Mouse (Mus musculus): ENCODE measurements around the gene Gna14.

The Gna14 gene

GRCm38 (mm10) chr19:16593975-16594317 is 158.4 kb downstream of the Gna14 start:
- no peak for DNase-seq (ENCODE audit: low spot score)

DNA sequence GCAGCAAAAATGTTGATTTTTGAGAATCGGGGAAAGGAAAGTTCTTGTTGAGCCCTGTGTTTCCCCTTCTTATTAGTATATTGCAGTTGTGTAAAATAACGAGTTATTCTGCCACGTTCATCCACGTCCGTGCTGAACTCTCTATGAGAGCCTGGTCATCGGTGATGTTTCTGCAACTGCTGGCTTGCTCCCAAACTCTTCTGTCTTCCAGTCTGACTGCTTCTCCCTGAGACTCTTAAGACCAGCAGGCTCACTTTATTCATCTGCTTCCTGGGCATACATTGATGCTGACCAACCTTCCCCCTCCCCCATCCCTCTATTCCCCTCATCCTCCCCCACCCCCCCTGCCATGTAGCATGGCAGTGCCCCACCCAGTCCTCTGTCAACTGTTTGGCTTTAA is 161.7 kb downstream of the Gna14 start:
- DNase-seq (ENCODE audit: low spot score): no peak

GRCm38 (mm10) chr19:16598653-16599297 is 163.2 kb downstream of the Gna14 start:
- DNase-seq (ENCODE audit: low spot score): no peak

DNA sequence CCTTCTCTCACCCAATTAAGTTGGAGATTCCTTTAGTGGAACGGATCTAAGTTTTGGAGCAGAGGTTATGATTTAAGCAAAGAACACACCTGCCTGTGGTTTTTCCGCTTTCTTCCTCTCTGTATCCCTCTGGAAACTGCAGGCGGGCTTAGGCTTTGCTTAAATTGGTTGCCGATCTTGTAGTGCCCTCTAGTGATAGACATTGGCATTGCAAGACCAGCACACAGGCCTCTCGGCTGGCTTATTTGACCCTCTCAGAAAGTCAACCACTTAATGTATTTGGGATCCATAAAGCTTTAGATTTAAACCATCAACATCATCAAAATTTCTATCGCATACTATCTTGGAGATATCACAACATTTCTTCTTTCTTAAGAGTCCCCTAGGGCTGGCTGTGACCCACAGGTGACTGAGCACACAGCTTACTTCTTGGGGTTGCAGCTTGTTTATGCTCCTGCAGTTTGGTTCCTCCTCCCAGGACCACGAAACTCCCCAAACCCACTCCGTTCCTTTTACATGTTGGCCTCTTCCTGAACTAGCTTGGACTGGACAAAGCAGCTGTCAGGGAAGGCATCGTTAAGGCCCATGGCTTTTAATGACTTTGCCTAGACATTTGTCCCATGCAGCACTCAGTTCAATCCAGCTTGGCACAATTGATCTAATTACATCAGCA is 163.9 kb downstream of the Gna14 start:
- peak; percentile 57 for DNase-seq (ENCODE audit: low spot score)

- no peak for DNase-seq (ENCODE audit: low spot score)
These were observed 166.5 kb downstream of the Gna14 start for GRCm38 (mm10) chr19:16602026-16602425.

GRCm38 (mm10) chr19:16607634-16608033 is 172.1 kb downstream of the Gna14 start:
- DNase-seq (ENCODE audit: low spot score): no peak

- no peak for DNase-seq (ENCODE audit: low spot score)
These were observed 187.6 kb downstream of the Gna14 start for GRCm38 (mm10) chr19:16623154-16623553.

GRCm38 (mm10) chr19:16624994-16625393 is 189.4 kb downstream of the Gna14 start:
- DNase-seq (ENCODE audit: low spot score): no peak

- no peak for DNase-seq (ENCODE audit: low spot score)
These were observed 190.2 kb downstream of the Gna14 start for GRCm38 (mm10) chr19:16625610-16626395.

Measured in testis, postnatal 14 days (tissue).